Mouse (Mus musculus) limb, embryonic 14.5 days (tissue): ENCODE measurements around the gene Tsc1. TPM values are rescaled to one million over a fixed set of nuclear protein-coding genes. Genes with fewer than 3 reads are reported as not detected.
A peak's percentile ranks its signal among the peaks of the same experiment; 100 is the strongest.

ENCODE experiments used
- ATAC-seq: fragments of 200-750 bp; cut with Nextera tagmentation; 2 replicates; pipeline ENCODE4 v1.8.0; 2017; ENCODE audit warnings: low read depth, moderate number of reproducible peaks, moderate TSS enrichment; ENCODE audit not compliant: low FRiP score
- DNase-seq: peaks from one replicate; pipeline ENCODE4 v3.0.0-alpha.2; 2015; ENCODE audit warnings: low spot score
- H3K27ac ChIP-seq: fragments of 300-500 bp; sonication (generic); replicated peaks from 2 replicates; pipeline ENCODE4 v1.5.1; 2014; ENCODE audit warnings: low read depth, mild to moderate bottlenecking, low read length, moderate library complexity, mixed read lengths
- H3K27me3 ChIP-seq: fragments of 300-500 bp; sonication (generic); 2 replicates; pipeline ENCODE4 v1.6.1; 2014; ENCODE audit warnings: low read length, mixed read lengths; ENCODE audit not compliant: control insufficient read depth, insufficient read depth
- H3K36me3 ChIP-seq: fragments of 300-500 bp; sonication (generic); 2 replicates; pipeline ENCODE4 v1.6.1; 2014; ENCODE audit warnings: mild to moderate bottlenecking, low read length, moderate library complexity, mixed read lengths; ENCODE audit not compliant: control insufficient read depth, insufficient read depth
- H3K4me1 ChIP-seq: fragments of 300-500 bp; sonication (generic); 2 replicates; pipeline ENCODE4 v1.6.1; 2014; ENCODE audit warnings: antibody characterized with exemption, low read length, mixed read lengths; ENCODE audit not compliant: control insufficient read depth, insufficient read depth
- H3K4me2 ChIP-seq: fragments of 300-500 bp; sonication (generic); replicated peaks from 2 replicates; pipeline ENCODE4 v1.6.1; 2014; ENCODE audit warnings: low read depth, mild to moderate bottlenecking, low read length, moderate library complexity; ENCODE audit not compliant: severe bottlenecking
- H3K4me3 ChIP-seq: fragments of 300-500 bp; sonication (generic); replicated peaks from 2 replicates; pipeline ENCODE4 v1.5.1; 2014; ENCODE audit warnings: low read length
- H3K9ac ChIP-seq: fragments of 300-500 bp; sonication (generic); 2 replicates; pipeline ENCODE4 v1.6.1; 2014; ENCODE audit warnings: mild to moderate bottlenecking, low read depth, low read length, moderate library complexity; ENCODE audit not compliant: severe bottlenecking
- H3K9me3 ChIP-seq: fragments of 300-500 bp; sonication (generic); 2 replicates; pipeline ENCODE4 v1.6.1; 2016; ENCODE audit warnings: low read length; ENCODE audit not compliant: control insufficient read depth
- POLR2A ChIP-seq: fragments of 200-500 bp; IDR thresholded peaks from 2 replicates; pipeline ENCODE4 v1.8.0; 2012; ENCODE audit warnings: inconsistent platforms, mild to moderate bottlenecking, moderate library complexity, borderline replicate concordance; ENCODE audit not compliant: insufficient read depth, insufficient read length; ENCODE audit errors: extremely low read depth
- WGBS: fragments of 180-500 bp; shearing (Covaris S2); extraction: QIAGEN DNeasy Blood & Tissue Kit; methylation state at CpG from one replicate; pipeline ENCODE4 v1.1.7; 2014; 5-methylcytosine and 5-hydroxymethylcytosine counted together
- polyA plus RNA-seq, 2 experiments: library from polyadenylated mRNA; depleted of rRNA in 1 of 2; stranded (reverse) in 1 of 2; unstranded in 1 of 2; fragments of >200 nt; fragmentation: Nextera tagmentation in 1 of 2; extraction: Ambion mirVana in 1 of 2; gene quantifications; 2 replicates each; pipeline versions ENCODE4 v1.2.1 to v1.2.3; 2012 to 2014

Gene Tsc1
- polyA plus RNA-seq, 2 experiments: 15.7 to 18.5 TPM

- peaks cover 13% of the 10 kb centered on the region for H3K4me1 ChIP-seq
- no peak for ATAC-seq
- DNase-seq: no peak
- 70% methylated on average over 3 of the region's 3 CpGs for WGBS
- no peak overlapping the region for H3K4me3 ChIP-seq
- H3K4me2 ChIP-seq: no peak overlapping the region
- no peaks in the 10 kb centered on the region for H3K9me3 ChIP-seq
- no peaks in the 10 kb centered on the region for H3K27me3 ChIP-seq
- H3K27ac ChIP-seq: no peak overlapping the region
- H3K9ac ChIP-seq: 0 out of 2 replicates have a peak overlapping the region, but pooled peaks have one; percentile 21
- no peaks in the 10 kb centered on the region for H3K36me3 ChIP-seq
- no peak for TF ChIP-seq POLR2A
Observed at GRCm38 (mm10) chr2:28643081-28643480, 2.1 kb downstream of the Tsc1 start.

DNA sequence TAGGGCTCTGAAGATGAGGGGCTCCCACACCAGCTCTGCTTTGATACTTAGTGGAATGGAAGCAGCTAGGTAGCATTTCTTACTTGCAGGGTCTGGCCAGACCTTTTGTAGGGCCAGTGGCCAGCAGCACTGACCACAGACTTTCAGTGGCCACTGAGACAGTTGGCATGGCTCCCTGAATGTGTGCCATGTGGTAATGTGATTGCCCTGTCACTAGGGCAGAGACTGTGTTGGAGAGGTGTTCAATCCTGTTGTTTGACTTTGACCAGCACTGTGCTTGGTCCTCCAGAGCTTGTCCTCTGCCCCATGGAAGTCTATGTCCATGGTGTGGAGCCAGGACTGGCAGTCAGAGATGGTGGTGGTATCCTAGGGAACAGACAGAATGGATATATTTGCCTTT lies 9.5 kb downstream of the Tsc1 start:
- Histone ChIP-seq H3K27ac (no peak overlapping the region), H3K4me1 (no peaks in the 10 kb centered on the region), H3K36me3 (peaks cover 14% of the 10 kb centered on the region), H3K27me3 (no peaks in the 10 kb centered on the region), H3K4me2 (no peak overlapping the region), H3K9ac (no peak overlapping the region), H3K9me3 (no peaks in the 10 kb centered on the region), H3K4me3 (no peak overlapping the region)
- no peak for ATAC-seq
- no peak for TF ChIP-seq POLR2A
- no peak for DNase-seq

GRCm38 (mm10) chr2:28653351-28653750 lies 12.3 kb downstream of the Tsc1 start:
- H3K4me1 ChIP-seq: no peaks in the 10 kb centered on the region
- H3K27ac ChIP-seq: no peak overlapping the region
- no peak overlapping the region for H3K4me2 ChIP-seq
- no peak overlapping the region for H3K4me3 ChIP-seq
- ATAC-seq (no peak), DNase-seq (no peak)
- no peaks in the 10 kb centered on the region for H3K27me3 ChIP-seq
- H3K9ac ChIP-seq: no peak overlapping the region
- peaks cover 33% of the 10 kb centered on the region for H3K36me3 ChIP-seq
- no peak for TF ChIP-seq POLR2A
- WGBS: 96% methylated on average over 7 of the region's 7 CpGs
- H3K9me3 ChIP-seq: no peaks in the 10 kb centered on the region

GRCm38 (mm10) chr2:28654295-28654694 lies 13.3 kb downstream of the Tsc1 start:
- H3K4me2 ChIP-seq: no peak overlapping the region
- no peaks in the 10 kb centered on the region for H3K9me3 ChIP-seq
- DNase-seq (no peak), ATAC-seq (no peak)
- H3K4me3 ChIP-seq: no peak overlapping the region
- H3K9ac ChIP-seq: no peak overlapping the region
- no peak for TF ChIP-seq POLR2A
- no peaks in the 10 kb centered on the region for H3K4me1 ChIP-seq
- WGBS: 58% methylated on average over 2 of the region's 2 CpGs
- H3K27me3 ChIP-seq: no peaks in the 10 kb centered on the region
- peaks cover 42% of the 10 kb centered on the region for H3K36me3 ChIP-seq
- no peak overlapping the region for H3K27ac ChIP-seq

DNA sequence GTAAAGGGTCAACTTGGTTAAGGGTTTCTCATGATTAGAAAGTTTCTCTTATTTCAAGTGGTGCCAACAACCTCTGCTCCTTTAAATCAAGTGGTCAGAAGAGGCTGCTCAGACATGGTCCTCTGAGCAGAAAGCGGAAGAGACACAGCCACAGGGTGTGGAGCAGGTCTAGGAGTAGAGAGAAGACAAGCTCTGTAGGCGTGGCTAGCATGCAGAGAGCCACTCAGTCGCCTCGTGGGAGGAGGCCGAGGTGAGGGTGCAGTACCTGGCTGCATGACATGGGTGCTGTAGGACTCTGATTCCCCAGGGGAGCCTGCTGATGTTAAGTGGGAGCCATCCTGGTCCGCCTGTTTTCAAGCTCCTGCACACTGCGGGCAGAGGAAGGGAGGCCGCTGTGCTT lies 15.2 kb downstream of the Tsc1 start:
- Histone ChIP-seq H3K4me2 (no peak overlapping the region), H3K9me3 (no peaks in the 10 kb centered on the region), H3K4me1 (no peaks in the 10 kb centered on the region), H3K9ac (no peak overlapping the region), H3K36me3 (peaks cover 60% of the 10 kb centered on the region), H3K27me3 (no peaks in the 10 kb centered on the region), H3K27ac (no peak overlapping the region), H3K4me3 (no peak overlapping the region)
- ATAC-seq: no peak
- no peak for TF ChIP-seq POLR2A
- whole genome bisulfite sequencing: 83% methylated on average over 8 of the region's 8 CpGs
- no peak for DNase-seq

DNA sequence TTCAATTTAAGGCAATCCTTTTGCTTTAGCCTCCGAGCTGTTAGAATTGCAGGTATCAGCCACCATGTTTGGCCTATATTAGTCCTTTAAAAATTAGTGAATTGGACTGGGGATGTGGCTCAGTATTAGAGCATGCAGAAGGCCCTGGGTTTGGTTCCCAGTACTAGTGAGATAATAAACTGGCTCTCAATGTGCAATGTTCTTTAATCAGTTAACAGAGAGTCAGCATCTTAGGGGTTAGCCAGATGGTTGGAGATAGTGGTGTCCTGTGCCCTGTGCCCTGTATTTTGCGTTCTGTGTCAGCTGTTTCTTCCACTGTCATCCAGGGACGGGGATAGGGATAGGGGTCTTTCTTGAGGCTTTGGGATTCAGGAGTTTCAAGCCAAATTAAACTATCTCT lies 21.9 kb downstream of the Tsc1 start:
- peaks cover 87% of the 10 kb centered on the region for H3K36me3 ChIP-seq
- no peak overlapping the region for H3K4me2 ChIP-seq
- H3K27me3 ChIP-seq: no peaks in the 10 kb centered on the region
- 91% methylated on average over 3 of the region's 3 CpGs for WGBS
- no peak overlapping the region for H3K9ac ChIP-seq
- no peak for DNase-seq
- H3K4me3 ChIP-seq: no peak overlapping the region
- TF ChIP-seq POLR2A: no peak
- no peaks in the 10 kb centered on the region for H3K9me3 ChIP-seq
- ATAC-seq: no peak
- H3K27ac ChIP-seq: no peak overlapping the region
- no peaks in the 10 kb centered on the region for H3K4me1 ChIP-seq
